Mouse (Mus musculus) left cerebral cortex, adult 8-10 months (tissue): ENCODE results near the gene Olfr894. TPM values are rescaled to one million over a fixed set of nuclear protein-coding genes. Genes with fewer than 3 reads are reported as not detected.
"Not testable (repeated sequence)": the region's sequence is repeated elsewhere in the genome, so short reads cannot be mapped to it uniquely, and the experiment has no call there.

Source experiments
- DNase-seq, 2 experiments: peaks; one replicate each; pipeline ENCODE4 v3.0.0; 2022; ENCODE audit warnings: low spot score in 2 of 2
- total RNA-seq, 4 experiments: library from RNA; stranded (reverse); gene quantifications; 2 replicates each; pipeline ENCODE4 v1.2.4; 2022

The Olfr894 gene
- not detected for total RNA-seq

DNA sequence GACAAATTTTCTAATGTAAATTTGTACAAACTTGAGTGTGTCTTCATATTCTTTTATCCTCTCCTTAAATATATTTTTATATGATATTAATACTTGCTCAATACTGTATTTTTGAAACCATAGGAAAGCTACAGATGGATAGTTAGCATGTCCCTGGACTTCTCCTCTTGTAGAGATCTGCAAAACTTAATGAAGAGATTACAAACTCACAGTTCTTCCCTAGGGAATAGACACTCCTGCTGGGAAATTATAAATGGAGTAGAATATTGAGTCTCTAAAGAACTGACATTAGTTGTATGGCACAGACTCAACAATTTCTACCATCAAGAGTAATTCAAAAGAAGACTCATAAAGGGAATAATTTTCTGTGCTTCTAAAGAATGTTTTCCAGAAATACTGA, at the start of gene Olfr894:
TSS of gene Olfr894 (plus strand) at position 301 of the 400 bp plus-strand sequence.
- no peak for DNase-seq

DNA sequence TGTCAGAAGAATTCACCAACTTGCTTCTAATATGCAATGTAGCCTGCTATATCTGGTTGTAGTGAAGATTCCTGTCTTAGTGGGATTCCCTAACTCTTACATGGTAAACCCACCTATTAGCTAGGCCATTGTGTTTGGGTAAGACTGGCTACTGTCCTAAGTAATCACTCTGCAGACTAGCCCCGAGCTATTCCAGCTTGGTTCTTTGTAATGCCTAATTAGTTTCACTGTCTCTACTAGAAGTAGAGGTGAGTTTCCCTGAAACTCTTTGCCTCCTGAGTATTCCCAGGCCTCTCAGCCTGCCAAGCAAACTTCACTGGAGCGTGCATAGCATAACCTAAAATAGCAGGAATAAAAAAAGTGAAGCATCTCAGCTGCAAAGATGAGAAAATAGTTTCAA, 49.5 kb upstream of the Olfr894 start:
- not testable (repeated sequence) for DNase-seq

DNA sequence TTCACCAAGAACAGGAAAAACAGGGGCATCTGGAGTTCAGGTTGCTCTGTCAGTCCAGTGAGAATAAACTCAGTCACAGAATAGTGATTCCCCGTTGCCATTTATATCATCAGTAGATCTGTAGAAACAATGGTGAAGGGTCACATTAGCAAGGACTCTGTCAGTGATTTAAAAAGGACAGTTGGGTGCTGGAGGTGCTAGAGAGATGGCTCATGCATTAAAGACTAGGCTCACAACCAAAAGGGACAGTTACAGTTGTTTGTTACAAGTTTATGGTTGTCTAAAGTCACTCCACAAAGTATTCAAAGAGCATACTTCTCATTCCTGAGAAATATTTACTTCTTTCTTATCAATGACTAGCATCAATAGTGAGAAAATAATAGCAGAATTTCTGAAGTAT, 37.1 kb upstream of the Olfr894 start, which contains the start of gene Olfr891:
TSS of gene Olfr891 (minus strand) at position 101 of the 400 bp plus-strand sequence.
- DNase-seq: no peak

DNA sequence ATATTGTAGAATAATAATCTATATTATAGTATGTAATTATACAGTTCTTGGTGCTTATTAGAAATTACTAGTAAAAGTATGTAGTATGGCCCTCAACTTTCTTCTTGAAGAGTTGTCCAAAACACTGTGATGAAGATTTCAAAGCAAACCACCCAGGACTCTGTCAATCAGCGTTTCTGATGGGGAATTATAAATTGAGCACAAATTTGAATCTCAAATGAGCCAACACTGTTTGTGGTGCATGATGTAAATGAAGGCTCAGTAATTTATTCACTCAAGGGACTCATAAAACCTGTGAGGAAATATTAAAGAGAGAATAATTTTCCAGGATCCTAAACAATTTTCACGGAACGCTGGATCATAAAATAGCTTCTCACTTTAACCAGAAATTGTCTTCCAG, 9.8 kb upstream of the Olfr894 start, which contains the start of gene Olfr893:
TSS of gene Olfr893 (plus strand) at position 301 of the 400 bp plus-strand sequence.
- DNase-seq: no peak

DNA sequence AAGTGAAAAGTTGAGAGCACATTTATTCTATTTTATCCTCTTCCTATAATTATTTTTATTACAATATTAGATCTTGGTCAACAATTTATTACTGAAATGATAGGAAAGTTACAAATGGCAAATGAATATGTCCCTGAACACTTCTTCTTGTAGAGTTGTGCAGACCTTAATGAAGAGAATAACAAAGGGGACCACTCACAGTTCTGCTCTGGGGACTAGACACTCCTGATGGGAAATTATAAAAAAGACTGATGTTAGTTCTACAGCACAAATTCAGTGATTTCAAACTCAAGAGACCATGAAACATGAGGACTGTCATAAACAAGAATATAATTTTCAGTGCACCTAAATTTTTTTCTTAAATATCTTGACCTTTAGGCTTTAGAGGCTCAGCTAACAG, 34.6 kb downstream of the Olfr894 start, which contains the start of gene Olfr143:
TSS of gene Olfr143 (plus strand) at position 301 of the 400 bp plus-strand sequence.
- DNase-seq: no peak

DNA sequence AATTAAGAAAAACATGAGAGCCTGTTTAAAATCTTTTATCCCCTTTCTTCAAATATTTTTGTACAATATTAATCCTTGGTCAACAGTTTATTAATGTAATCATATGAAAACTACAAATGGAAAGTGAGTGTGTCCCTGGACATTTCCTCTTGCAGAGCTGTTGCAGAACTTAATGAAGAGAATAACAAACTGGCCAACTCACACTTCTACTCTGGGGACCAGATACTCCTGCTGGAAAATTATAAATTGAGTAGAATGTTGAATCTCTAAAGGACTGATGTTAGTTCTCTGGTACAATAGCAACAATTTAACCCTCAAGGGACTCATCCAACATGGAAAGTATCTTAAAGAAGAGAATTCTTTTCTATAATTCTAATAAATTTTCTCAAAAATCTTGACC, 49.7 kb downstream of the Olfr894 start, which contains the start of gene Olfr895:
TSS of gene Olfr895 (plus strand) at position 301 of the 400 bp plus-strand sequence.
- DNase-seq: no peak

Other genes with a start within 250 kb of the Olfr894 start
- gene Olfr881, start 226.2 kb upstream of the Olfr894 start, total RNA-seq: not detected
- gene Olfr883, start 192.2 kb upstream of the Olfr894 start, total RNA-seq: under 1 TPM in 1 of 4 experiments, not detected in 3; 0.41 TPM
- gene Olfr884, start 171.5 kb upstream of the Olfr894 start, total RNA-seq: not detected
- gene Olfr885, start 156.7 kb upstream of the Olfr894 start, total RNA-seq: not detected
- gene Olfr887, start 134.0 kb upstream of the Olfr894 start, total RNA-seq: not detected
- gene Olfr888, start 109.9 kb upstream of the Olfr894 start, total RNA-seq: not detected
- under 1 TPM in 1 of 4 experiments, not detected in 3; 0.07 TPM for gene Olfr889, start 102.9 kb upstream of the Olfr894 start, total RNA-seq
- not detected for gene Olfr890, start 75.5 kb upstream of the Olfr894 start, total RNA-seq
- not detected for gene Olfr891, start 37.2 kb upstream of the Olfr894 start, total RNA-seq
- not detected for gene Olfr893, start 9.7 kb upstream of the Olfr894 start, total RNA-seq
- gene Olfr143, start 34.7 kb downstream of the Olfr894 start, total RNA-seq: not detected
- not detected for gene Olfr895, start 49.8 kb downstream of the Olfr894 start, total RNA-seq
- gene Olfr896-ps1, start 73.1 kb downstream of the Olfr894 start, total RNA-seq: not detected
- gene Olfr25, start 111.0 kb downstream of the Olfr894 start, total RNA-seq: not detected
- not detected for gene Olfr898, start 130.4 kb downstream of the Olfr894 start, total RNA-seq
- gene Olfr250, start 148.8 kb downstream of the Olfr894 start, total RNA-seq: not detected
- not detected for gene Olfr251, start 159.0 kb downstream of the Olfr894 start, total RNA-seq
- not detected for gene Olfr147, start 183.6 kb downstream of the Olfr894 start, total RNA-seq
- not detected for gene Olfr901, start 211.4 kb downstream of the Olfr894 start, total RNA-seq
- gene Olfr902, start 229.6 kb downstream of the Olfr894 start, total RNA-seq: not detected
- not detected for gene Olfr904, start 245.1 kb downstream of the Olfr894 start, total RNA-seq